Mouse (Mus musculus) NIH3T3 (cell line): ENCODE data around the gene Anapc7.
"Not testable (repeated sequence)": the region's sequence is repeated elsewhere in the genome, so short reads cannot be mapped to it uniquely, and the experiment has no call there.

Experiments used
- DNase-seq: peaks from one replicate; pipeline ENCODE4 v3.0.0-alpha.2; 2012; ENCODE audit warnings: low read depth

Gene Anapc7

GRCm38 (mm10) chr5:122405537-122405936 lies 16.0 kb upstream of the Anapc7 start:
- DNase-seq = no peak

GRCm38 (mm10) chr5:122409692-122410645 lies 11.5 kb upstream of the Anapc7 start:
- DNase-seq = no peak

GRCm38 (mm10) chr5:122411892-122412291 lies 9.6 kb upstream of the Anapc7 start:
- peak; percentile 22 for DNase-seq

GRCm38 (mm10) chr5:122412826-122413225 lies 8.7 kb upstream of the Anapc7 start:
- DNase-seq = no peak

GRCm38 (mm10) chr5:122414351-122414750 lies 7.1 kb upstream of the Anapc7 start:
- no peak for DNase-seq

GRCm38 (mm10) chr5:122415465-122415864 lies 6.0 kb upstream of the Anapc7 start:
- DNase-seq = no peak

GRCm38 (mm10) chr5:122420676-122421075 lies 817 bp upstream of the Anapc7 start:
- DNase-seq = not testable (repeated sequence)

- peak; percentile 91 for DNase-seq
Observed at GRCm38 (mm10) chr5:122422071-122422964, 825 bp downstream of the Anapc7 start.

GRCm38 (mm10) chr5:122423083-122423482 lies 1.6 kb downstream of the Anapc7 start:
- DNase-seq = peak; percentile 24

GRCm38 (mm10) chr5:122425550-122425949 lies 4.1 kb downstream of the Anapc7 start:
- DNase-seq = peak; percentile 27

- no peak for DNase-seq
Observed at GRCm38 (mm10) chr5:122430036-122430775, 8.7 kb downstream of the Anapc7 start.

- DNase-seq = peak; percentile 59
Observed at GRCm38 (mm10) chr5:122431221-122431620, 9.7 kb downstream of the Anapc7 start.

- no peak for DNase-seq
Observed at GRCm38 (mm10) chr5:122434541-122434940, 13.0 kb downstream of the Anapc7 start.

- no peak for DNase-seq
Observed at GRCm38 (mm10) chr5:122439400-122440094, 18.1 kb downstream of the Anapc7 start.

GRCm38 (mm10) chr5:122440095-122440630 lies 18.7 kb downstream of the Anapc7 start:
- no peak for DNase-seq

GRCm38 (mm10) chr5:122444492-122444891 lies 23.0 kb downstream of the Anapc7 start:
- no peak for DNase-seq

- no peak for DNase-seq
Observed at GRCm38 (mm10) chr5:122445051-122445610, 23.6 kb downstream of the Anapc7 start.

GRCm38 (mm10) chr5:122447857-122448256 lies 26.4 kb downstream of the Anapc7 start:
- DNase-seq = no peak

GRCm38 (mm10) chr5:122448869-122449268 lies 27.4 kb downstream of the Anapc7 start:
- DNase-seq = no peak

- DNase-seq = no peak
Observed at GRCm38 (mm10) chr5:122449946-122450345, 28.5 kb downstream of the Anapc7 start.

- no peak for DNase-seq
Observed at GRCm38 (mm10) chr5:122450913-122451317, 29.4 kb downstream of the Anapc7 start.
